Mouse (Mus musculus): ENCODE data around the gene Hivep3.

The Hivep3 gene

DNA sequence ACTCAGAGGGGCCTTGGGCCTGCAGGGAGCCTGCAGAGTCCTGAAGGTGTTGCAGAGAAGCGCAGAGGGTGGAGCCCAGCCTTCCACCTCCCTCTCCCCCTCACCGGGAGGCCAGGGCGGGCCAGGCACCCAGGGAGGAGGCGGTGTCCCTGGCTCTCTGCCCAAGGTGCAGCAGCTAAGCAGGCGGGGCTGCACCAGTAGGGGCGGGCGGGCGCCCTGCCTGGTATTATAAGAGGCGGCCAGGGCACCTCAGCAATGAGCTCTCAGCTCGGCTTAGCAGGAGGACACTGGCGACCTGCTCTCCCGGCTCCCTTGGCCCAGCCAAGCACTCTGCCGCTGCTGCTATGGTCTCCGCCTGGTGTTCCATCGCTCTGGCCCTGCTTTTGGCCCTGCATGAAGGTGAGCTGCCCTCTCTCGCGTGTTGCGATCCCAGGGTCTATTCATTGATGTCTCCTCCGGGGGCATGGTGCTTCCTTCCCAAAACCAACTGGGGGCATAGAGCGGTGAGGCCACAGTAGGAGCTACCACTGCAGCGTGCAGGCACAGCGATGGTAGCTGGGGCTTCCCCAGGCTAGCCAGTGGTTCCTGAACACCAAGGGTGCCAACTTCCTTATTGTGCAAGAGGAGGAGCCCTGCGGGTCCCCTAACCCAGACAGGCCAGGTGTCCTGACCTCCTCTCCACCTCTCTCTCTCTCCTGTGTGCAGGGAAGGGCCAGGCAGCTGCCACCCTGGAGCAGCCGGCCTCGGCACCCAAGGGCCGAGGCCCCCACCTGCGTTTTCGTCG is 427.8 kb downstream of the Hivep3 start, which contains the start of gene Edn2:
Gene Edn2, plus strand, starts transcription at position 41 of the 784 bp plus-strand sequence.
- peak; percentile 91 to 94 for DNase-seq

DNA sequence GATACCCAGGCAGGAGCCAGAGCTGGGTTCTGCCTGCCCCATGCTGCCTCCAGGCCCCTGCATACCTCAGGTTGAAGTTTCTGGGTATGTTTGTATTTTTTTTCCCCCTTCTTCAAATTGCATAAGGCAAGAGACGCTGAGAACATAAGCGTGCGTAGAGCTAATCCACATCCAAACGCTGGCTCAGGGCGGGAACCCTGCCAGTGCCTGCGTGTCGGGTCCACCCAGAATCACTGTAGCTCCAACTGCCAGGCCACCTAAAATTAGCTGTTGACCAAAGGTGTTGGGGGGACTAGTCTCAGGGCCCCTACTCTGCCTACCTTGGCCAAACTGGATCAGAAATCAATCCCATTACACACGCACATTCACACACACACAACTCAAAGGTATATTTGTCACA is 429.0 kb downstream of the Hivep3 start:
- no peak for DNase-seq

DNA sequence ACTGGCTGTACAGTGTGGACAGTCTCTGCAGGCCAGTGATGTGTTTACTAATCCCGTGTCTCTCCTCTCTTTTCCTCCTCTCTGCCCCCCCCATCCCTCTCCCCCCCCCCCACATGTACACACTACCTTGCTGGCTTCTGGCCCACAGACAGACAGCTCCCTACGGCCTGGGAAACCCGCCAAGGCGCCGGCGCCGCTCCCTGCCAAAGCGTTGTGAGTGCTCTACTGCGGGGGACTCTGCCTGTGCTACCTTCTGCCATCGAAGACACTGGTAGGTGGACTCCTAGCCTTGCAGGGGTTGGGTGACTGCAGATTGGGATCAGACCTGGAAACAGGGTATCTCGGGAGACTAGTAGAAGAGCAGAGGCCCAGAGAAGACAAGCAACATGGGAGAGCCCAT is 429.7 kb downstream of the Hivep3 start:
- peak; percentile 57 to 75 for DNase-seq

DNA sequence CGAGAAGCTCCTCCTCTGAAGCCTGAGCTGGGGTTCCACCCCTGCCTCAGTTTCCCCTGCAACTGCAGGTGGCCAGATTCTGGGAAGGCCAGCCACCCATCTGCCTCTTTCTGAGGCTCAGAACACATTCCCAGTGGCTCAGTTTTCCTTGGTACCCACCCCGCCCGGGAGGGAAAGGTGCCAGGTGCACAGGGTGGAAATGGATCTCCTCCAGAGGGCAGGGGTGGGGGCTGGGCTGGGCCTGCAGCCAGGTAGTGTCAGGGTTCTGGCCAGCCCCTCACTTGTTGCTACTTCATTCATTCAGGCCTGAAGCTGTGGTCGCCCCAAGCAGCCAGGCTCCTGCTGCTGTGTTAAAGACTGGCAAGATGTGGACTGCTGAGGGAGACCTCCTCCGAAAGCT is 430.7 kb downstream of the Hivep3 start:
- DNase-seq: no peak

DNA sequence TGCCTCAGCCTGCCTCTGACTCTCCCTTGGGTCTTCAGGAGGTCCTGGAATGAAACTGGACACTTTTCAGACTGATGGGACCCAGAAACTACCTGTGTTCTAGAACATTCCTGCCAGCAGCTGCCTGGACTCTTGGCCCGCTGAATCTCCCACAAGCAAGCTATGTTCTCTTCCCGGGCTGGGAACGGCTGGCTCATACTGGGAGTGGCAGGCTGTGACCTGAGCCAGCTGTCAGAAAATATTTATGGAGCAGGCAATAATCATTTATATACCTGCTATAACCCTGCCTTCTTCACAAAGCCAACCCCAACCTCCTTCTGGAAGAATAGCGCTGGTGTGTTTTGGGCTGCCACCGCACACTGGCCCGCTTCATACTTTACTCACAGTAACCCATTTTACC is 434.2 kb downstream of the Hivep3 start:
- DNase-seq: no peak

DNA sequence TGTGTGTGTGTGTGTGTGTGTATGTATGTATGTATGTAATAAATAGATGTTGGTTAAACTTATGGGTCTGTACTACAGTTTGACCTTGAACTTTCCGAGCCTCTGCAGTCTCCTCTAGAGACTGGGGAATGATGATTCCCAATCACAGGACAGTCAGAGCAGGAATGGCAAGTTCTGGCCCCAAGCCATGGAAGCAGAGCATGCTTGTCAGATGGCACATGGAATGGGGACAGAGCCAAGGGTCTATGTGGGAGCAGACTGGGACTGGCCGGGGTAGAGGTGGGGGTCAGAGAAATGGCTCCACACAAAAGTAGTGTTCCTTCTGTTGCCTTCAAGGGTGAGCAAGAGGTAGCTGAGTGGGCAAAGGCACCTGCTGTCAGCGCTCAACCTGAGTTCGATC is 434.8 kb downstream of the Hivep3 start:
- DNase-seq: no peak

DNA sequence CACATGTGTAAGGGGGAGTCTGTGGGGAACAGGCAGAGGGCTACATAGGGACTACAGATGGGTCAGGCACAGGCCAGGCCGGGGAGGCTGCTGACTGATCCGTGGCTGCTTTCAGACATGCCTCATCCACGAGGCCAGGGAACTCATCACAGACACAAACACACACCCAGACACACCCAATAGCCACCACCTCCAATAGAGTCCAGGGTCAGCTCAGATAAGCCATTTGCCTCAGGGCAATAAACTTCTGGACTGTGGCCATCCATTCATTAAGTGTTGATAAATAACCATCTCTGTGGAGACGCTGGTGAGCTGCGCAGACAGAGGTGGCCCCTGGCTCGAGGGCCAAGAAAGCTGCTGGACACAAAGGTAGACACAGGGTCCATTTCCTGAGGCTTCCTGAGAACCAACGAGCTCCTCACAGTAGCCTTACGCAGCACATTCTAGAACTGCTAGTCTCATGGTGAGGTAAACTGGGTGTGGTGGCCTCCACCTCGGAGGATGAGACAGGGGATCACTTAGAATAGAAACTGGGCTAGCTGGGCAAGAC is 436.9 kb downstream of the Hivep3 start:
- no peak for DNase-seq

DNA sequence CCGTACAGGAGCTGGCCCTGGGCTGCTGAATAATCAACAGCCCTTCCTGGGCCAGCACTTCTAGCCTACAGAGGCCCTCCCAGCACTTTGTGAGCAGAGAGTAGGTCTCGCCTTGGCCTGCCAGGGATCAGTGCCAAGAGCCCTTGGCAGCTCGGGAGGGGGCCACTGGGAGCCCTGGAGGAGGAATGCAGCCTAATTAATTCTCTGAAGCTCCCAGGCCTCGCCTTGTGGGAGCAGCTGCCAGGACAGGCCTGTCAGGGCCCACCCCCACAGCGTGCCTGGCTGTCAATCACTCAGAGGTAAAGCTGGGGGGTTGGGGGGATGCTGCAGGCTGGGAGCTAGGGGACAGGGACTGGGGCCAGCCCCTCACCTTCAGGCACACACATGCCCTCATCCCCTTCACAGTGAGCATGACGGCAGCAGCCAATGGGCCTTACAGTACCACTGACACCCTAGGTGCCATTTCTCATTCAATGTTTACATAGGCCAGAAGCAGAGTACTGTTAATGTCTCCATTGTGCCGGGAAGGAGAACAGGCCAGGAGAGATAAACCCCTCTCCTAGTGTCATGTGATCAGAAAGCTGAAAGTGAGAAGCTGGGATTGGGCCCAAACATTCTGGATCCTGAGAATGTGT is 438.6 kb downstream of the Hivep3 start:
- no peak for DNase-seq

DNA sequence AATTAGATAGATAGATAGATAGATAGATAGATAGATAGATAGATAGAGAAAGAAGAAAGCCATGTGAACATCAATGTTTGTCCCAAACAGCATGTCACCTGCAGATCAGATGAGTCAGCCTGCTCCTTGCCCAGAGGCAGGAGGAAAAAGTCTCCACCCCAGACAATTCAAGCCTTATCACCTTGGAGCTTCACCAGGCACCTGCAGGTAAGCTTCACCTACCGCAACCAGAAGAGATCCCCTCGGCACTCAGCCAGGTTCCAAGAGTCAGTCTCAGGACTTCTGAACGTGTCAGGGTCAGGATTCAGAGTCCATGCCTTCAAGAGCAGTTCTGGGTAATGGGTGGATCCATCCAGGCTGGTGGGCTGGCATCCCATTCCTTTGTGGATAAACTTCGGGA is 445.5 kb downstream of the Hivep3 start:
- no peak for DNase-seq

DNA sequence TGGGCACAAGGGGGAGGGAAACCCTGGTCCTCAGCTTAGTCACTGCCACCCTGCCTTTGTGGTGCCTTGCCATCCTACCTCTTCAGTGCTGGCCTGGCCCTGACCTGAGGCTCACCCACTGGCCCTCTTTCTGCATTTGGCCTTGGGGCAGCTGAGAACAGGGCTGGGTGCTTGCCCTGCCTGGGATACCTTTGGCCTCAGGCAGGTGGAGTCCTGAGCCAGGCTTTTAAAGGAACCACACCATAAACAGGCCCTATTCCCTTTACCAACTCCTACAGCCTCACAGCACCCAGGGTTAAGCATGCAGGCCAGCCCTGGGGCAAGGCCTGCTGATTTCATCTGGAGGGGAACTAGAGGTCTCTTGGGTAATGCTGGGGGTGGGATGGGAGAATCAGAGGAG is 447.0 kb downstream of the Hivep3 start:
- no peak for DNase-seq

DNA sequence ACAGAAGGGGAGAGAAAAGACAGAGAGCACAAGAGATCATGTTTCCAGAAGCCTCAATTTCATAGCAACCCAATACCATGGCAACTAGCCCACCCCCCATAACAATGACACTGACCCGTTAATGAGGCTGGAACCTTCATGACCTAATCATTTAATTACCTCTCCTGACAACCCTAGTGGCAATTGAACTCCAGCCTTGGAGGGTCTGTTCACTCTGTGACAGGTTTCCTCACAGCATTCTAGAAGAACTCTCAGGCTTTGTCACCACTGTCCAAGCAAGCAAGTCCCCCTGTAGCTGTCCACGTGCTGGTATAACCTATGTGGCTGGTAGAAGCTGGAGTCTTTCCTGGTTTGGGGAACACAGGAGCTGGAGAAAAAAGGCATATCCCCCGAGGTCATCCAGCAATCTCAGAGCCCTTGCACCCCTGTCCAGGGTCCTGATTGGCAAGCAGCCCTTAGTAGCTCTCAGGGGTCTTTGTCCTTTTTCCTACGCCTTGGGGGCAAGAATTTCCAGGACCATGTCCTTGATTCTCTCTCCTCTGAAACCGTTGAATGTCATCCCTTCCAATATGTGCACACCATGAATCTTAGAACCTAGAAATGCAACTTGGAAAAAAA is 450.9 kb downstream of the Hivep3 start:
- DNase-seq: no peak

DNA sequence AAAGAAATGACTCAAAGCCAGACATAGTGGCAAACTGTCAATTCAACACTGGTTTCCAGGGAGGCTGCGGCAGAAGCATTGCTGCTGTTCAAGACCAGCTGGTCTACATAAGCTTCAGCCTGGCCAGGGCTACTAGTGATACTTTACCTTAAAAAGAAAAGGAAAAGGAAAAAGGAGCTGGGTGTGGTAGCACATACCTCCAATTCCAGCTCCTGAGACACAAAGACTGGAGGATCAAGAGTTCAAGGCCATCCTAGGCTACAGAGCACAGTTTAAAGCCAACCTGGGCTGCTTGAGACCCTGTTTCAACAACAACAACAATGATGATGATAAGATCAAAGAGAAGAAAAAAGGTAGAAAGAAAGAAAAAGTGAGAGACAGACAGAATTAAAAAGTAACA is 452.9 kb downstream of the Hivep3 start:
- no peak for DNase-seq

DNA sequence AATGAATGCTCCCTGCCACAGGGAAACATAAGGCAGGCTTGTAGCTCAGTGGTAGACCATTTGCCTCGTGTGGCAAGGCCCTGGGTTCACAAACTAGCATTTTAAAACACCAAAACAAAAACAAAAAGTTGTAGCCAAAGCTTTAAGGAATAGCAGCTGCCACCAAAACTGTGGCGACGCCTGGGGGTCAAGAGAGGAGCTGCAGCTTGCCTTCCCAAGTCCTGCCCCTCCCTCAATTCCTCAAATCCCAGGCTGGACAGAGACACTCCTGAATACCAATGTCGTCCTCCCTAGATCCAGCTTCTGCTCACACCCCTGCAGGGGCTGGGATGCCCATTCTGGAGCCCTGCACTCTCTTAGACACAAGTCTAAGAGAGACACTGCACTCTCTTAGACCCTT is 453.4 kb downstream of the Hivep3 start:
- DNase-seq: no peak

Data from lung, adult 18-20 months (tissue).